Comparison of ENCODE assay signal across 15 mouse cellular contexts in genomic region chr5:53607230-53607996, GRCm38 (mm10).
"Had no signal": no experiment of that assay in that cellular context is flagged by ENCODE, and none has a peak within 500 bp of the region (broad histone marks: within the 10 kb centered on the region; RNA-seq: fewer than 3 reads in every experiment).

No protein-coding gene starts in this region.

- H3K9me3 ChIP-seq: limb, embryonic 13.5 days; megakaryocyte, embryonic 14.5 days; midbrain, embryonic 12.5 days; neural tube, embryonic 12.5 days had no signal

- H3K27me3 ChIP-seq: limb, embryonic 13.5 days; megakaryocyte, embryonic 14.5 days; midbrain, embryonic 12.5 days; neural tube, embryonic 12.5 days had no signal

- H3K4me2 ChIP-seq: limb, embryonic 13.5 days; liver, embryonic 11.5 days; lung, embryonic 14.5 days; midbrain, embryonic 12.5 days; neural tube, embryonic 12.5 days had no signal

- H3K4me3 ChIP-seq: layer of hippocampus, adult 2 months; limb, embryonic 13.5 days; megakaryocyte, embryonic 14.5 days; midbrain, embryonic 12.5 days; neural tube, embryonic 12.5 days had no signal

- H3K4me1 ChIP-seq: neural tube, embryonic 12.5 days had no signal

- H3K36me3 ChIP-seq: limb, embryonic 13.5 days; midbrain, embryonic 12.5 days; neural tube, embryonic 12.5 days had no signal

- H3K27ac ChIP-seq: layer of hippocampus, adult 2 months; limb, embryonic 13.5 days; midbrain, embryonic 12.5 days; neural tube, embryonic 12.5 days; stomach, postnatal 0 days had no signal

- H3K9ac ChIP-seq: limb, embryonic 13.5 days; lung, embryonic 14.5 days; midbrain, embryonic 12.5 days; neural tube, embryonic 12.5 days had no signal

- DNase-seq: kidney, adult 9 months; kidney, postnatal 10 days; kidney, postnatal 4 days; left cerebral cortex, postnatal 4 days; lung, embryonic 14.5 days; lung, postnatal 10 days; lung, postnatal 4 days; thymus, postnatal 4 days had no signal
